ENCODE assay signal across 8 mouse cellular contexts in the genomic region with DNA sequence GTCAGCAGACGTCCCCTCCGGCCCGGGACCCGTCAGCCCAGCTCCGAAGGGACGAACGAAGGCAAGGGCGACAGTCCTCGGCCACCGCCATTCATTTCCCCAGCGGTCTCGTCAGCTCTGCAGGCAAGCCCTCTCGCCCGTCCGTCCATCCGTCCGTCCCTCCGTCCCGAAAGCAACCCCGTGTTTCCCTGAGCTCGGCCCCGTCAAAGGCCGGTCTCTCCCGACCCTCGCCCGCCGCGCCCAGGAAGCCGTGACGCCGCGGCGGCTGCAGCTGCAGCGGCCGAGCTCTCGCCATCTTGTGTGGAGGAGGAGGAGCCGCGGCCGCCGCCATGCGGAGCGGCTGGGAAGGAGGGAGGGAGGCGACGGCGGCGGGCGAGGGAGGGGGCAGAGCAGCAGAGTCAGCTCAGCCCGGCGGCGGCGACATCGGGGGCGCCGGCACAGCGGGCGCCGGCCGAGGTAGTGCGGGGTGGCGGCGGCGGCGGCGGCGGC. TPM values are rescaled to one million over a fixed set of nuclear protein-coding genes. Genes with fewer than 3 reads are reported as not detected.
DNase-seq lines count a peak whose midpoint lies in the region; ATAC-seq and TF ChIP-seq lines count a peak whose summit lies in the region.

No protein-coding gene starts in this region.

- no peaks in the 10 kb centered on the region for H3K27me3 ChIP-seq in embryonic facial prominence, embryonic 15.5 days
- no peaks in the 10 kb centered on the region for H3K27me3 ChIP-seq in heart, embryonic 10.5 days (ENCODE audit: insufficient read depth, poor library complexity, severe bottlenecking)
- H3K27me3 ChIP-seq in kidney, embryonic 15.5 days = no peaks in the 10 kb centered on the region

- TF ChIP-seq POLR2A in bone marrow macrophage, adult 2 months (IDR thresholded peaks at IDR 0.05; ENCODE audit: borderline replicate concordance, low read depth, low read length) = no peak

- H3K4me1 ChIP-seq in bone marrow macrophage, adult 2 months (ENCODE audit: control insufficient read depth, insufficient read depth, low read length) = peaks cover 21% of the 10 kb centered on the region
- H3K4me1 ChIP-seq in embryonic facial prominence, embryonic 15.5 days = peaks cover 25% of the 10 kb centered on the region
- H3K4me1 ChIP-seq in heart, embryonic 10.5 days = peaks cover 28% of the 10 kb centered on the region
- H3K4me1 ChIP-seq in kidney, embryonic 15.5 days = peaks cover 40% of the 10 kb centered on the region

- DNase-seq in 3T3-L1 (ENCODE audit: low read depth, low spot score) (peak; percentile 53), liver (peak; percentile 86)
- peak; percentile 83 for DNase-seq in heart, embryonic 10.5 days (ENCODE audit: low spot score)
- DNase-seq in monocyte, adult 2 months (ENCODE audit: low read depth in 1 of 2, low spot score in 2 of 2) = peak; percentile 53 to 72
- peak; percentile 84 to 85 for DNase-seq in spleen, postnatal 36 days (ENCODE audit: low spot score in 2 of 2)

- peak; percentile 73 for ATAC-seq in embryonic facial prominence, embryonic 15.5 days (ENCODE audit: insufficient number of reproducible peaks, low FRiP score, low TSS enrichment, low read depth)
- peak; percentile 73 for ATAC-seq in kidney, embryonic 15.5 days (replicated peaks; ENCODE audit: low FRiP score)

- peak overlapping the region; percentile 94 for H3K4me3 ChIP-seq in bone marrow macrophage, adult 2 months (ENCODE audit: insufficient read depth, low read length)
- H3K4me3 ChIP-seq in embryonic facial prominence, embryonic 15.5 days (replicated peaks) = peak overlapping the region; percentile 99
- H3K4me3 ChIP-seq in heart, embryonic 10.5 days = peak overlapping the region; percentile 100
- H3K4me3 ChIP-seq in kidney, embryonic 15.5 days (replicated peaks) = peak overlapping the region; percentile 87

- no peak for TF ChIP-seq CTCF in bone marrow macrophage, adult 2 months (IDR thresholded peaks at IDR 0.05; ENCODE audit: low read depth, low read length)

- H3K9me3 ChIP-seq in embryonic facial prominence, embryonic 15.5 days (replicated peaks) = no peaks in the 10 kb centered on the region
- no peaks in the 10 kb centered on the region for H3K9me3 ChIP-seq in heart, embryonic 10.5 days
- no peaks in the 10 kb centered on the region for H3K9me3 ChIP-seq in kidney, embryonic 15.5 days (replicated peaks)

- under 1% methylated on average over 50 of the region's 65 CpGs for WGBS in embryonic facial prominence, embryonic 15.5 days
- WGBS in heart, embryonic 10.5 days = under 1% methylated on average over 65 of the region's 65 CpGs
- 0% methylated on average over 51 of the region's 65 CpGs for WGBS in kidney, embryonic 15.5 days

- H3K4me2 ChIP-seq in embryonic facial prominence, embryonic 15.5 days (replicated peaks) = peak overlapping the region; percentile 77
- H3K4me2 ChIP-seq in kidney, embryonic 15.5 days = peak overlapping the region; percentile 61

- peaks cover 19% of the 10 kb centered on the region for H3K36me3 ChIP-seq in embryonic facial prominence, embryonic 15.5 days
- H3K36me3 ChIP-seq in heart, embryonic 10.5 days = peaks cover 22% of the 10 kb centered on the region
- H3K36me3 ChIP-seq in kidney, embryonic 15.5 days = peaks cover 26% of the 10 kb centered on the region

- peak overlapping the region; percentile 90 for H3K27ac ChIP-seq in bone marrow macrophage, adult 2 months (ENCODE audit: insufficient read depth, low read depth, low read length)
- H3K27ac ChIP-seq in embryonic facial prominence, embryonic 15.5 days (replicated peaks) = peak overlapping the region; percentile 99
- peak overlapping the region; percentile 100 for H3K27ac ChIP-seq in heart, embryonic 10.5 days
- peak overlapping the region; percentile 99 for H3K27ac ChIP-seq in kidney, embryonic 15.5 days

- peak overlapping the region; percentile 100 for H3K9ac ChIP-seq in embryonic facial prominence, embryonic 15.5 days
- peak overlapping the region; percentile 99 for H3K9ac ChIP-seq in kidney, embryonic 15.5 days

RNA-seq across cellular contexts. Expression of gene Ddx6, which starts 0.4 kb away (rescaled TPM):
- 111 and 122 TPM in 2 replicates for polyA plus RNA-seq in bone marrow macrophage, adult 2 months (2012; ENCODE audit: insufficient read depth, insufficient read length, missing spikeins)
- polyA plus RNA-seq in embryonic facial prominence, embryonic 15.5 days (2015; fragmentation: Nextera tagmentation; extraction: Ambion mirVana) = 15.3 and 19.7 TPM in 2 replicates
- 12.6 and 12.7 TPM in 2 replicates for polyA plus RNA-seq in heart, embryonic 10.5 days (2016; fragmentation: Nextera tagmentation; extraction: Ambion mirVana)
- polyA plus RNA-seq in kidney, embryonic 15.5 days (2015; fragmentation: Nextera tagmentation; extraction: Ambion mirVana) = 16.7 and 17.9 TPM in 2 replicates

RNA-seq across cellular contexts. Expression of gene Cxcr5, which starts 42.7 kb away (rescaled TPM):
- not detected in 2 replicates for polyA plus RNA-seq in bone marrow macrophage, adult 2 months (2012; ENCODE audit: insufficient read depth, insufficient read length, missing spikeins)
- 0.29 and 0.49 TPM in 2 replicates for polyA plus RNA-seq in embryonic facial prominence, embryonic 15.5 days (2015; fragmentation: Nextera tagmentation; extraction: Ambion mirVana)
- polyA plus RNA-seq in heart, embryonic 10.5 days (2016; fragmentation: Nextera tagmentation; extraction: Ambion mirVana) = not detected in 2 replicates
- not detected in 2 replicates for polyA plus RNA-seq in kidney, embryonic 15.5 days (2015; fragmentation: Nextera tagmentation; extraction: Ambion mirVana)

Comparison
In these comparisons a context has a peak if more than half of its experiments do, and no peak if none do; other contexts are left out.
1. Peak in every context shown above with its lines: DNase-seq, ATAC-seq, H3K4me3 ChIP-seq and H3K27ac ChIP-seq.